Mouse (Mus musculus) left cerebral cortex, adult 11 months (tissue): ENCODE measurements at regions not wholly inside any gene's neighbourhood (a gene's known extent, or its start where the extent isn't known, plus 50 kb on each side); places are given as distances from the start of the nearest gene placed in this dataset.

ENCODE experiments used
- DNase-seq: peaks from one replicate; pipeline ENCODE4 v3.0.0; 2022; ENCODE audit warnings: low spot score

DNA sequence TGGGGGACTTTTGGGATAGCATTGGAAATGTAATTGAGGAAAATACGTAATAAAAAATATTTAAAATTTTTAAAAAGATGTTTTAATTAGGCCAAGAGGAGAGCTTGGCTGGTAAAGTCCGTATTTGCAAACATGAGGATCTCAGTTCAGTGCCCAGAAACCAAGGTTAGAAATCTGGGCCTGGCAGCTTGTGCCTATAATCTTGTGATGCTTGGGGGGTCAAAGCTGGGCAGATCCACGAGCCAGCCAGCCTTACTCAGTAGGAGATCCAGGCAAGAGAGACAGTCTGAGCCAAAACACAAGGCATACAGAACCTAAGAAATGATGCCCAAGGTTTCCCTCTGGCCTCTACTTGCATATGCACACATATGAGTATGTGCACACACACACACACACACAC is 54.1 kb upstream of the Cxadr start:
- DNase-seq, result no peak

- DNase-seq, result no peak
Observed at GRCm38 (mm10) chr16:78242678-78243077, 58.6 kb upstream of the Cxadr start.

DNA sequence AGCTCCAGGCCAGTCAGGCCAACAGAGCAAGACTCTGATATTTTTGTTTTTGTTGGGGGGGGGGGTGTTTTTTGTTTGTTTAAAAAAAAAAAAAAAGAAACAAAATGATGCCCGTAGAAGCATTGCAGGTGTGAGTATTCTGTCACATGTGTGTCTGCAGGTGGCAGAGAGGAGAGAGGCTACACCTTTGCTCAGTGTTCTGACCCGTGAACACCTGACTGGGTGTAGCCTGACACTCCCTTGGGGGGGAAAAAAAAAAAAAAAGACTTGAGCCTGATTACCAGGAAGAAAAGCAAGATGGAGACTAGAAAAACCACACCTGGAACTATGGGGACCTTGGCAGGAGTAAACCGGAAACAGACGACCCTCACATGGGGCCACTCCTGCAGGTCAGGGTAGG is 61.1 kb upstream of the Cxadr start:
- DNase-seq, result no peak

GRCm38 (mm10) chr16:78238052-78238701 is 63.1 kb upstream of the Cxadr start:
- no peak for DNase-seq

DNA sequence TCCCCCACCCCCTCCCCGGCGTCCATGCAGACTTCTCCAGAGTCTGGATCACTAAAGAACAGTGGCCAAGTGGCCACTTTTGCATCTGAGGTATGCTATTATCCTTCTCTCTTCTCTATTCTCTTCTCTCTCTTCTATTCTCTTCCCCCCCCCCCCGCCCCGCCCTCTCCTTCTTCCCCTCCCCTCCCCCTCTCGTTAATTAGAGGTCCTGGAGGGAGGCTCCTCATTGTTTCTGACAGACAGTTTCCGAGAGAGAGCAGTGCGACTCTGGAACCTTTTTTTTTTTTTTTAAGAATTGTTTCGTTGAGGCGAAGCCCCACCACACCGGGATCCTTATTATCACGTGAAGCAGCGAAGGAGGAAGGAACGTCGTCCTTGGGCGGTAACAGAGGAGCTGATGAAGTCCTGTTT is 63.6 kb upstream of the Cxadr start:
- no peak for DNase-seq

DNA sequence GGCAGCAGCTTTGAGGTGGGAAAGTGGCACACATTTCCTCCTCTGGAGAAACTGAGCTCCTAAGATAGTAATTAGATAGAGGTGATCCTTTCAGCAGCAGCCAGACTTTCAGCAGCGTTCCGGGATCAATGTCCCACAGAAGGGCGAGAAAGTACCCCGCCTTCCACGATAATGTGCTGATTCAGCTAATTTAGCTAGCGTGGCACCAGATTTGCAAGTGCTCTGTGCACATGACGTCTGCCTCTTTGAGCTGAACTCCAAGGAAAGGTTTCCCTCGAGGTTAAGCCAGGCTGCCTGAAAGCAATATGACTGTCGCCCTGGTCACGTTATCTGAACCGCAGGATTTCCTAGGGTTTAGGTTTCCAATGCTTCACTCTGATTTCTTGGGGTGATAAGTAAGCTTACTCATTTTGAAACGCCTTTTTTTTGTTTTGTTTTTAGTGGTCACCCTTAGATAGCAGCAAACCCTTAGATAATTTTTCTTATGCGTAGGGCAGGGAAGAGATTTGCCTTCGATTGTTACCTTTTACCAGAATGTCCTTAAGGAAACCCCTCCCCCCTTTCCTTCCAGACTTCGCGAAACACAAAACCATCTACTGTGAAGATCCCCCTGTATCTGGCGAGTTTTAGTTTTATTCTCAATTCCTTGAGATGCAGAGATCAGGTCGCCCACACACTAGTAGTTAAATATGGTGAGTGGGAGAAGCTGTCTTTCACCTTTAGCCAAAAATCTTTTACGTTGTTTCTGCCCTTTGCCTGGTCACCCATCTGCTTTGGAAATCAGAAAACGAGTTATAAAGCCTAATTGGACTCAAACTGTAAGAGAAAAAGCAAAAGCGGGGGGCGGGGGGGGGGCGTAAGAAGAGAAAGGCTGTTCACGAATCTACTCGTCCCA is 64.3 kb upstream of the Cxadr start:
- DNase-seq, result no peak

- no peak for DNase-seq
Observed at GRCm38 (mm10) chr16:78232205-78232604, 69.1 kb upstream of the Cxadr start.

DNA sequence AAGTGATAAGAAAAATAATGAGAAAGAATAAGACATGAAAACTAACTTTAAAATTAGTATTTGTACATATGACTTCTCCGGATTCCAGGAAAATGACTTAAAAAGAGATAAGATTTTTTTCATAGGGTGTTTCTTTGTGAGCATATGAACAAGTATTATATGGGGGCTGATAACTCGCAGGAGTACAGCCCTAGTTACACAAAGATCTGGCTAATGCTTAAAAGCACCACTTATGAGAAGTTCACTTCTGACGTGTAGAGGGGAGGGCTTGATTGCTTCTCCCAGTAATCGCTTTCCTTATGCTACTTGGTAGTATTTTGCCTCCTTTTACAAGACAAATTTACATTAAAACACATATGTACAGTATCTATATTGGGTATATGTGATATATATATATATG is 72.3 kb upstream of the Cxadr start:
- no peak for DNase-seq

DNA sequence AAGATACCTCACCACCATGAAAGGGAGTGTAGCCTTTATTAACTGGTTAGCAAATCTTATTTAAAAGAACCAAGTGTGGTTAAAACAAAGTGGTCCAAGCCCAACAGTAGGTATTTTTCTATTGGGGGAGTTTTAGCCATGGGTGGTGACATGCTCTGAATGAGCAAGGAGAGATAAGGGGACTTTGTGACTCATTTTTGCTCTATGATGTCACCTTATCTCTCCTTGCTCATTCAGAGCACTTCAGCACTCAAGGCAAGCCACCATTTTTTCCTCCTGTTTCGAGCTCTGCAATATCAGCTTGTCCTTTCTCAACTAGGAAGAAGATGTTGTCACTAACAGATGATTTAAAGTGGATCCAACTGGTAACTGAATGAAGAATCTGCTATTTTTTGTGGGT is 78.9 kb upstream of the Cxadr start:
- no peak for DNase-seq

GRCm38 (mm10) chr16:78221781-78222180 is 79.5 kb upstream of the Cxadr start:
- no peak for DNase-seq

DNA sequence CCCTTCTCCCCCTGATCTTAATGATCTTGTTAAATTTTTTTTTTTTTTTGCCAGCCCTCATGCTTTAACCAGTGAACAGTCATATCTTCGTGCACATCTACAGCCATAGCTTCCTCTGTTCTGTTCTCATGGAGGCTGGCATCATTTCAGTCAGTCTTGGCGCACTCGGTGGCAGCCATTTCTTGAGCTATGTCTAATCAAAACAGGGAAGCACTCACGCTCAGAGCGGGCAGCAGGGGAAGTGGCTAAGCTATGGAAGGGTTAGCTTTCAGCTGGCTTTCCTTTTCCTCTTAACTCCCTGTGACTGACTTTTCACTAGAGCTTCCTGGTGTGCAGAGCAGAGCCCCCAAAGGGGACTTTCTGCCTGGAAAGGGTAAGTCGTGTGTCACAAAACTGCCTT is 83.7 kb upstream of the Cxadr start:
- no peak for DNase-seq

DNA sequence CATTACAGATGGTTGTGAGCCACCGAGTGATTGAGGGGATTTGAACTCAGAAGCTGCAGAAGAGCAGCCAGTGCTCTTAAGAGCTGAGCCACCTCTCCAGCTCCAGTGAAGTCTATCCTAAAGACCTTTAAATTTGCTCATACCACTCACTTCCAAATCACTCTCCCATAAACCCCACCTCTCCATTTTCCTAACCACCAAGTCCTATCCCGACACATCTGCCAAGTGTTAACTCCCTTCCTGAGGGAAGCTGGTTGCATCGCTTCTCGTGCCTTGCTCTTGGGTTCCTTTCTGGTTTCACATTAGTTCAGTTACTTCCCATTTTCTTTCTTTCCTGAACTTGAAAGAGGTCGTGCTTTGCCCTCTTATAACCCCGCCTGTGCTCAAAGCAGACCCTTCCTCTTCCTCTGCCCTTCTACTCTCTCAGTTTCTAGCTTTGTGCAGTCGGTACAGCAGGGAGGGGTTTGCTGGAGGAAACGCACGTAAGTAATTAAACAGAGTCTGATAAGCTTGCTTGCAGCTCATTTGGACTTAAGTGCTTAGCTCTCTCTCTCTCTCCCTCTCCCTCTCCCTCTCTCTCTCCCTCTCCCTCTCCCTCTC is 84.4 kb upstream of the Cxadr start:
- no peak for DNase-seq

DNA sequence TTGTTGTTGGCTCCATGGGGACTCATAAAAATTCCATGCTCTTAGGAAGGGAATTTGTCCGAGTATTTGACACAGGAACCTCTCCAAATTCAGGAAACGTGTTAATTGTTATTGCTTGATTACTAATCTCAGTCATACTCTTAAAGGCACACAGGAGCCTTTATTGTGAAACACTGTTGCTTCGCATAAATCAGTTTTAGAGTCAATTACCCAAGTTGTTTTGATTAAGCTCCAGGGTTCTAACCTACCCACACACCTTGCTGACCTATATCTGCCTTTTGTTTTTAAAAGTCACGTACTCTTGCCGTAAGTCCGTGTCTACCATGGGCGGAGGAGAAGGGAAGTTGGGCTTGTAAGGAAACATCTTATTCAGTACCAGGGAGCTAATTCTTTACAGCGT is 89.6 kb upstream of the Cxadr start:
- no peak for DNase-seq

GRCm38 (mm10) chr16:78208321-78208720 is 93.0 kb upstream of the Cxadr start:
- no peak for DNase-seq

GRCm38 (mm10) chr16:78204332-78204731 is 97.0 kb upstream of the Cxadr start:
- no peak for DNase-seq

GRCm38 (mm10) chr16:78200044-78200830 is 101.1 kb upstream of the Cxadr start:
- no peak for DNase-seq

GRCm38 (mm10) chr16:78199252-78199651 is 102.0 kb upstream of the Cxadr start:
- DNase-seq, result no peak

- peak; percentile 18 for DNase-seq
Observed at GRCm38 (mm10) chr16:78198642-78199121, 102.6 kb upstream of the Cxadr start.

GRCm38 (mm10) chr16:78197252-78197896 is 103.9 kb upstream of the Cxadr start:
- peak; percentile 58 for DNase-seq

- no peak for DNase-seq
Observed at GRCm38 (mm10) chr16:78170627-78171605, 130.4 kb upstream of the Cxadr start.

DNA sequence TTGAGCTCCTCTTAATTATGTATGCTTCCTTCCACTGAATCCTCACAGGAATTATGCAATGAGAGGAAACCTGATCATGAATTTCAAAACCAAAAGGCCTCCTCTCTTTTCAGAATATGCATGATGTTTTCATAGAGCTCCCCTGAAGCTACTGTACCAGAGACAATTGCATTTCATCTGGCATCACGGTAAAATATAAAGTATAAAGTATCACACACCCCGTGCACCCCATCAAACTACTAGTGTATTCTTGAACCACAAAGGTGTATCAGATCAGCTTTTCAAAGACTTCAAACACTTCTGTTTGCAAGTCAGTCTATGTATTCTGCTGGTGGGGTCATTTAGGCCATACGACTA is 144.4 kb upstream of the Cxadr start:
- DNase-seq, result no peak
